Mouse (Mus musculus) testis, postnatal 10 days (tissue): ENCODE measurements around the gene Cd247.

Source experiments
- DNase-seq: peaks from one replicate; pipeline ENCODE4 v3.0.0; 2021; ENCODE audit warnings: low spot score

Gene Cd247

GRCm38 (mm10) chr1:165819147-165819546 lies 30.7 kb downstream of the Cd247 start:
- DNase-seq, result no peak

DNA sequence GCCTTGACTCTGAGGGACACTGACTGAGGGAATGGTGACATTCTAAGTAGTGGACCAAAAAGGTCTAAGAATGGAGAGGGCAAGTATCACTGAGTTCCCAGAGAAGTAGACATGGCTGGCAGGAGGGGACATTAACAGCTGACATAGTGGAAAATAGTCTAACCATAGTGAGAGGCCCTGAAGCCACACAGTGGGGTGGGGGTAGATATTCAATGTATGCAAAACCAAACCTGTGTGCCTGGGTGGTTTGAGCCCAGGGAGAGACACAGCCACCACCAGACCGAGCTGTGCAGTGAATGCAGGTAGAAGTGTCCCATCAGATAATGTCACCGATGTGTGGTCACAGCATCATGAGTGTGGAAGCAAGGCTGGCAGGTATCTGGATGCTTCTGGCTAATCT lies 33.5 kb downstream of the Cd247 start:
- no peak for DNase-seq

DNA sequence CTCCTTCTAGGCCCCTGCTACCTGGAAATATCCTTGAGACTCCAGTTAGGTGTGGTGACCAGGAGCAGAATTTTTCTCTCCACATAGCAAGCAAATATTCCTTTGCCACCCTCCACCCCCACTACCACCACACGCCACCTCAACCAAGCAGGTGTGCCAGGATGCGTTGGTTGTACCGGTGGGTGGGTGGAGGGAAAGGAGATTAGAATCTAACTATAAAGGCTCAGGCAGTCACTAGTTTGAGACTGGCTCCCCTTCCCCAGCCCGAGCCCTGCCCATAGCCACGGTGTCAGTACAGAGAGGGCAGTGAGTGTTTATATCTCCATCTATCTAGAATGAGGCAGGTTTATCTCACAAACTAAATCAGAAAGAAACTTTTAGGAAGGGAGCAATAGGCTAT lies 39.7 kb downstream of the Cd247 start:
- no peak for DNase-seq

DNA sequence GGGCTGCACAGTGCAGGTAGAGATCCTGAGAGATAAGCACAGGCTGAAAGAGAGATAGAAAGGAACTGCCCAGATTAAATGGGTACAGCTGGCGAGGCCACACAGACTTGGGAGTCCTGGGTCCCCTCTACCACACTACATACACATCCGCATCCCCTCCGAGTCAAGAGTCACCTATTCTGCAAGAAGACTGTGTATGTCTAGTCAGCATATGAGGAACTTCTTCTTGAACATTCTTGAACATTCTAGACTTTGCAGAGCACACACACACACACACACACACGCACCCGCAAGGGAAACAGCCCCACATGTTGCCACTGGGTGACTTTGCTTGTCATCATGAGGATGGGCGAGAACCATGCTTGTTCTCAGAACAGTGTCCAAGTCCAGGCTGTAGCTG lies 40.1 kb downstream of the Cd247 start:
- DNase-seq, result no peak

DNA sequence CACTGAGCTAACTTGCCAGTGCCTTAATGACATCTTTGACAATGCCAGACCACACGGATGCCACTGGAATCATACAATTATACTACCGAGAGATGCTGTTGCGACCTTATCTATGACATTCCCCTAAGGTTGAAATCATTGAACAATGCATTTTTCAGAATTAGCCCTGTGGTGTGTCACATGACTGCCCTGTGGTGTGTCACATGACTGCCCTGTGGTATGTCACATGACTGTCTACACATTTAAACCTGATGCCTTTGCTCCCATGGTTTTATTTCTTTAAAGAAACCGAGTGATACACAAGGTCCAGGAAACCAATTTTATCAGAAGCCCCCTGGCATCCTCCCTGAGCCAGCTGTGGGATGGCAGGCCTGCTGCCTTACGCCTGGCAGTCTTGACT lies 41.4 kb downstream of the Cd247 start:
- DNase-seq, result no peak

- DNase-seq, result no peak
Measured at GRCm38 (mm10) chr1:165833244-165833643, 44.8 kb downstream of the Cd247 start.

GRCm38 (mm10) chr1:165833910-165834632 lies 45.6 kb downstream of the Cd247 start:
- DNase-seq, result no peak

DNA sequence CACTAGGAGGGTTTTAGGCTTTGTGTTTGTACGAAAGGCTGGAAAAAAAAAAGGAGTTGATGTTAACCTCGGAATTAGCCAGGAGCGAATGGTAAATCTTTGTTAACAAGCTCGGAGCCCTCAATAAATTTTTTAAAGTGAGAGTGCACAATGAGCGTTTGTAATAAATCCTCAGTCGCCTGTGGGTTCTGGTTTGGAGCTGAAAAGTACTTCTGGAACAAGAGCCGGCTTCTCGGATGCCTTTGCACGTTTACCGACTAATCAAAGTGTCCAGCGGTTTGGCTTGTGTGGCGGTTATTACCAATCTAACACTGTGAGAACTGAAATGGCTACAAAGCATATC lies 46.1 kb downstream of the Cd247 start:
- DNase-seq, result no peak

GRCm38 (mm10) chr1:165836461-165836860 lies 48.0 kb downstream of the Cd247 start:
- no peak for DNase-seq

DNA sequence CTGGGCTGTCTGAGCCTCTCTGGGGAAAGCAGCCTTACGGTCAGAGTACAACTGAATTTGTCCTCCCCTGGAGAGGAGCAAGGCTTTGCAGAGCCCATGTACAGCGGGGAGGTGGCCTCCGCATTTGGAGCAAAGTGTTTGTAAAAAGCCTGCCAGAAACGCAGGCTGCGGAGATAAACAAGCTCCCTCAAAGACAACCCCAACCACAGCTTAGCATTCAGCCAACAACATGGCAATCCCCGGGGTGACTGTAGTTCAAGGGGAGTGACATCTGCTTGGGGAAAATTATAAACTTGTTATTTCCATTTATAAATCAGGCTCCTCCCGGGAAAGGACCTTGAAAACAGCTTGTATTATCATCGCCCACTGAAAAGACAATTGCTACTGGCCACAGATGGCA lies 49.1 kb downstream of the Cd247 start:
- no peak for DNase-seq

DNA sequence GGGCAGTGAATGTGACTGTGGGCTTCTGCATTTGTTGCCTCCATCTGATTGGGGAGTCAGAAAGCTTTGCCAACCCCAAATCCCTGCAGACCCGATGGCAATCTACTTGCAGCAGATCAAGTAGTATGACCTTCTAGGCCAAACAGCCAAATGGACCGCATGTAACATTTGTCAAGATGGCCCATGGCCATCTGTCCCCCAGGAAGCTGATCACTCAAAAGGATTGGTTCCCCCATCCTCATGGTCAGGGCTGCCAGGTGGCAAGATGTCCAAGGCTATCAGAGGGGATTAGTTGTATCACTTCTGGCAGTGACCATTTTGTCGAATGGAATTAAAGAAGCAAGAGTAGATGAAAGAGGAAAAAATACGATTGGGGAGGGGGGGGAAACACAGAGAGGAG lies 50.7 kb downstream of the Cd247 start:
- DNase-seq, result no peak

DNA sequence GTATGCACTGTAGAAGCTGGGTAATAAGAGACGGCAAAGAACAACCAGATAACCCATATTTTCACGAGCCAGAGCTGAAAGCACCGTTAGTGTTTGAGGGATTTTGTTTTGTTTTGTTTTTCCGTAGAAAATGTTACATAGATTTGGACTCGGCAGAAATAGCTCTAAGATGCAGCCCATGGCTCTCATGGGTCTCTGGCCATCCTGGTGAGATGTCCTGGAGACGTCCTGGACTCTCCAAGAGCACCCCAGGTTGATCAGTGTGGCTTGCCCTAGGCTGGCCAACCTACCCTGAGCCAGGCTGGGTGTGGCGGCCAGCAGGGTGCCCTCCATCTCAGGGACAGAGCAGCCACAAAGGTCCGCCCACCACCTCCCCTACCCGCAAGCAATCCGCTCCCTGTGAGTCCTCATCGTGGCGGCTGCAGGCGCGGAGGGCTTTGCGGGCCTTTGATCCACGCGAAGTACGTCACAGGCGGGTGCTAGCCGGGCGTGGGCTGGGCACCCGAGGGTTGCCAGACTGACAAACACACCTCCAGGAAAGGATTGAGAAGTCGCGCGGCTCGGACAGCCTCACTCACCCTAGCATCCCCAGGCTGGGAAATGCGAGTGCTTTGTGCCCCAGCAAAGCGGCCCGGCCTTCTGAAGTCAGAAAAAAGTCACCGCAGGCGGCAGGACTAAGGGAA lies 52.2 kb downstream of the Cd247 start:
- peak; percentile 55 for DNase-seq

DNA sequence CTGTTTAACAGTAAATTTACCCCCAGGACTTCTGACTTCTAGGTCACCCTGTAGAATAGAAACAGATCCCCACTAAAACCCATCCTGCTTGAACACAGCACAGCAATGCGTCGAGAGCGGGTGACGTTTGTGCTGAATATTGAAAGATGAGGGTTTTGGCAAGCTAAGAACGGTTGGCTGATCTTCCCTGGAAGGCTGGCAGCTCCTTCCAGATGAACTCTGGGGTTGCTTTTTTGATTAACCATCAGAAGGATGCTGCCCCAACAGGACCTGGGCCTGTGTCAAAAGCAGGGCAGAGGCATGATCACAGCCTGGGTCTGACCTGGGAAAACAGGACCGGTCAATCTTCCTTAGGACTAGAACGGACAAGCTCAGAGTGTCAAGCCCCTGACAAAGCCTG lies 53.7 kb downstream of the Cd247 start:
- no peak for DNase-seq

DNA sequence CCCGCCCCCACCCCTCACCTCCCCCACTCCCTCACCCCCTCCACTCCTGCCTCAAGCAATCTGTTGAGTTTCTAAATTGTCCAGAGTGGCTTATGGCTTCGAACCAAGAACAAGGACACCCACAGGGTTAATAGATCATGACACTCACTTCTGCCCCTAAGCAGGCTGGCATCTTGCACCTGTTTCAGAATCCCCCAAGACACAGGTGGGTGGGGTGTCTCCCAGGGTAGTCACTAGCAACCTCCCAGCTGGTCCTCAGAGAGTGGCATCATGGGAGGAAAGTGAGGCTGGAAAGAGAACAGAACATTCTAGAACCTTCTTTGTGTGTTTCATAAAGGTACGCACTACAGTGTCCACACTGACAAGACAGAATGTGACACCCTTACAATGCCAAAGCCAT lies 55.1 kb downstream of the Cd247 start:
- no peak for DNase-seq

- DNase-seq, result no peak
Measured at GRCm38 (mm10) chr1:165844466-165844951, 56.0 kb downstream of the Cd247 start.

GRCm38 (mm10) chr1:165844956-165845355 lies 56.5 kb downstream of the Cd247 start:
- DNase-seq, result no peak

DNA sequence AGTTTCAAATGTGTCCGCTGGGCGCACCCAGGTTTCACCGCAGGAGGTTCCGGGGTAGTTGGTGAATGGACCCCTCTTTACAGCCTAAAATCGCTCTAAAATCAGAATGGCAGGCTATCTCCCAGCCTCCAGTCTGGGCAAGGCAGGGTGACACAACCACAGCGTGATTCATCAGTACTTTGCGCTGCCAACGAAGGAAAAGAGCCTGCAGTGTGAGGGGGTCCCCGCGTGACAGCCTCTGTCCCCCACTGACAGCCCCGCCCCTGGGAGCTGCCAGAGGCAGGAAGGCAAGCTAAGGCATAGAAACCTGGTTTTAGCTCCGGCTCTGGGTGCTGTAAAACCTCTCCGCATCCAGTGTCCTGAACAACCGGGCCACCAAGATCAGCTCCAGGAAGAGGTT lies 56.9 kb downstream of the Cd247 start:
- DNase-seq, result no peak

- DNase-seq, result no peak
Measured at GRCm38 (mm10) chr1:165848417-165848816, 59.9 kb downstream of the Cd247 start.

GRCm38 (mm10) chr1:165848881-165849280 lies 60.4 kb downstream of the Cd247 start:
- peak; percentile 24 for DNase-seq

DNA sequence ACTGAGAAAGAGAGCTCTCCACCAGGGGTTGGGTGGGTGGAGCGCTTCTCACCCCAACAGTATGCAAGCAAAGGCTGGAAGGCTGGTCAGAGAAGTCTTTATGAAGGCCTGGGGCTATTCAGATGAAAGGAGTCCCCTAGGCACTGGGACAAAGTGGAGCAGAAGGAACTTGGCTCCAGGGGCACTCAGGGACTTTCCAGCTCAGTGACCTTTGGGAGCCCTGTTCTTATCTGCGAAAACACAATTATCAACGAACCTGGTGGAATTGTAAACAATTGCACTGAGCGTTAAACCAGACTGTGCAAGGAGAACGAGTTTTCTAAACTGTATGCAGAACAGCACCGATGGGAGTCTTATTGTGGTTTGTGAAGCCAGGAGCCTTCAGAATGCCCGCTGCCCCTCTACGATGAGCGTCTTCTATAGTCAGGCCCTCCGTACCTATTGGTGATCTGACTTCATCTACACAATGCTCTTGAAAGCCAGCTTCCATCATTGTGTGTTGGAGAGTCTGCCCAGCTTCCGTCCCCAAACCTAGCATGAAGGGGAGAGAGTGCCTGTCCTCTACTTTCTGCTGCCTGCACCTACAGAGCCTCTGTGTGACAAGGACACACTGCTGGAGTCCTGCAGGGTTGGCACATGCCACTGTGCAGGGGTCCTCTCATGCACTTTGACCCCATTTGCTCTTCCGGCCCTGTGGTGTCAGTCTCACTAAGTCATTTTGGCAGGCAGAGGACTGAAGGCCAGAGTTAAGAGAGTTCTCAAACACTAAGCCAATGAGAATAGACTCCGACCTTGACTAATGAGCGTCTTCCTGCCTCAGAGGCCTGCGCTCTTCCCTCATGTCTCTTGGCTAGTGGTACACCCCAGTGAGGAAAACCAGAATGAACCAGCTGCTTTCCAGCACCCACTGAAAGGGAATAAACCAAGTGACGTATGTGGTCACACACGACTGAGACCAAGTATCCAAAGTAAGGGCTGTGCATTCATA lies 61.3 kb downstream of the Cd247 start:
- DNase-seq, result peak; percentile 25

- DNase-seq, result peak; percentile 49
Measured at GRCm38 (mm10) chr1:165852131-165852530, 63.6 kb downstream of the Cd247 start.

DNA sequence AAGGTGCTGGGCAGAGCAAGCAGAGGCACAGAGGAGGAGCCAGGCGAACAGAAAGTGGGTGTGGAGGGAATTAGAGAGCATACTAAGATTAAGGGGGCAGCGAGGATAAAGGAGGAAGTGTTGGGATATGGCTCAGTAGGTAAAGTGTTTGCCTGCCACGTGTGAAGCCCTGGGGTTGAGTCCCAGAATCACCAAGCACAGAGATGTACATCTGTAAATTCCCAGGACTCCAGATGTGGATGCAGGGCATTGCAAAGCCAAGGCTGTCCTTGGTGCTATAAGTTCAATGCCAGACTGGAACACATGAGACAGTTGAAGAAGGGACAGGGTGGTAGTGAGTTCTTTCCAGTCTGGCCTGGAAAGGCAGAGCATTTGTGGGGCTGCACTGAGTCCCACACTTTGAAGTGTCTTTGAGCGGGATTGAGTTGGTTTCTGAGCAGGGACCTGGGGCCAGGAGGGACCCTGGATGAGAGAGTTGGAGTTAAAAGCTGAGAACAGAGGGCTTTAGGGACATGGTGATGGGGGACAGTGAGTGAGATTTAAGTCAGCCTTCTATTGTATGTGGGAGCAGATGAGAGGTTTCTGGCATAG lies 64.7 kb downstream of the Cd247 start:
- peak; percentile 29 for DNase-seq
